Mouse (Mus musculus) right cerebral cortex, postnatal 14 days (tissue): ENCODE measurements at regions not wholly inside any gene's neighbourhood (a gene's known extent, or its start where the extent isn't known, plus 50 kb on each side); places are given as distances from the start of the nearest gene placed in this dataset.

Source experiments
- DNase-seq: peaks from one replicate; pipeline ENCODE4 v3.0.0; 2022

DNA sequence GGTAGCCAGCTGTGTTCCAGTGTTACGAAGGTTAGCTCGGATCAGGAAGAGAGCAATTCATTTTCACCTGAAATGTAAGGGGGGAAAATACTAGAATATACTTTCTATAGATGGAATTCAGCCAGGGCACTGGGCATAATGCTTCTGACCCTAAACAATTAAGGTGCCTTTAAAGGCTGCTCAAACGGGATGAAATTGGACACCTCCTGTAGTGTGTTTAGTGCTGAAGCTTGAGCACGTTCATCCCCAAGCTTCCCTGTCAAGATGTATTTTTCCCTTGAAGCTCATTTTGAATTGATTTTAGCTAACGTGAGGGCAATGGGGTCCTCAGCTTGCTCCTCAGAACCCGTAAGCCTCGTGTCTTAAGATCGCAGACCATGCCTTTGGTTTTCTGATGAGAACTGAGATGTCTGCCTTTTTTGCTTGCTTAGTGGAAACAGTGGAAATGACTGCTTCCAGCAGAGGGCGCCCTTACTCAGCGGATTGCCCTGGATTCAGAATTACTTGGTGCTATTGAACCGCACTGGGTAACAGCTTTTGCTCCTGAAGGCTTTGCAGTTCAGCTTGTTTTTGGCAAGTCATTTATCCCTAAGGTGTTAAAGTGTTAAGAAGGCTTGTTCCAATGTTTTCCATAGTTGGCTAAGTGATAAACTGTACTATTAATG lies 74.6 kb upstream of the Fermt1 start:
- DNase-seq, result peak; percentile 86

DNA sequence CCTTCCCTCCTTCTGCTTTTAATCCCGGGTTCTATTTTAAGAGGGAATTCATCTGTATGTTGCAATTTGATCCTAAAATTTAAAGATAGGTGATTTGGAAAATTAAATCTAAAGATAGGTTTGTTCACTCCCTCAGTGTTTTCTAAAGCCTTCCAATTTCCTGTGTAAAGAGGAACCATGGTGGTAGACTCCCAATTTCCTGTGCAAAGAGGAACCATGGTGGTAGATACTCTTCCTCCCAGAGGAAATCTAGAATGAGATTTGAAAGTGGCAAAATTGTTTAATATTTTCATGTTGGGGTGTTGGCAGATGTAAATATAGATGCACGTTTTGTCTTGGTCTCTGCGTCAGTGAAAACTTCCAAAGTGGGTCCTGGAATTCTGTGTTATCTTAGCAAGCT lies 75.5 kb upstream of the Fermt1 start:
- DNase-seq, result no peak

GRCm38 (mm10) chr2:133027038-133027437 lies 81.3 kb upstream of the Fermt1 start:
- DNase-seq, result no peak

DNA sequence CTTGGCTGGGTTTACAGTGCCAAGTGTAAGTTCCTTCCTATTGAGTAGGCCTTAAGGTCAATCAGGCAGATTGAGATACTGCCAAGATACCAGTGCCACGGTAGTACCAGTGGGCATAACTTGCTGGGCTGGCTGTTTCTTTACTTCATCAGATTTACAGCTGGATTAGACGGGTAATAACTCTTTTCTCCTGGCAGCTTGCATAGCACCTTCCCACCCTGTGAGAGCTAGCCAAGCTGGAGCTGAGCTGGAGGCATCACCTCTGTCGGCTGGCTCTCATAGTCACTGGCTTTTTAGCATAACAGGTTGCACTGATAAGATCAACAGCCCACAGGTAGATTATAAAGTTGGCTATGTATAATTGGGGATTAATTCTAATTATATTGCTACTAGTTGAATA lies 89.7 kb upstream of the Fermt1 start:
- DNase-seq, result no peak

- no peak for DNase-seq
Observed at GRCm38 (mm10) chr2:133040708-133041107, 95.0 kb upstream of the Fermt1 start.

- no peak for DNase-seq
Observed at GRCm38 (mm10) chr2:133077698-133078356, 132.1 kb upstream of the Fermt1 start.

- DNase-seq, result no peak
Observed at GRCm38 (mm10) chr2:133090976-133091375, 145.3 kb upstream of the Fermt1 start.

GRCm38 (mm10) chr2:133113642-133114041 lies 167.9 kb upstream of the Fermt1 start:
- DNase-seq, result peak; percentile 79

- no peak for DNase-seq
Observed at GRCm38 (mm10) chr2:133118651-133119050, 172.9 kb upstream of the Fermt1 start.

GRCm38 (mm10) chr2:133125212-133125801 lies 179.6 kb upstream of the Fermt1 start:
- DNase-seq, result no peak

DNA sequence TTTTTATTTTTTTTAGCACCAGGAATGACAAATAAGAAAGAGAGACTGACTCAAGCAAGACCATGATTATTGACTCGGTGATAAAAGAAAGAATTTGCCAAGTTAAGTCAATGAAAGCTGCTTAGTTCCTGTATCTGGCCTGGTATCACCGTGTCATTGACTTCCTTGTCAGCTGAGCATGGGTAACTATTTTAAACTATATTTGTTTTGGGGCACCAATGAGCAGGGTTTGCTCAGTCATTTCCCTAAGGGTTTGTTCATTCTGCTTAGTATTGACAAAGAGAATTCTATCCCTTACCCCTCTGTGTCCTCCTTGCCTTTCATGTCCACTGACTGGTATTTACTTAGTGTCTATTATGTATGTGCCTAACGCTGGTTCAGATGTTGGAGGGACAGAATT lies 189.2 kb upstream of the Fermt1 start:
- no peak for DNase-seq

DNA sequence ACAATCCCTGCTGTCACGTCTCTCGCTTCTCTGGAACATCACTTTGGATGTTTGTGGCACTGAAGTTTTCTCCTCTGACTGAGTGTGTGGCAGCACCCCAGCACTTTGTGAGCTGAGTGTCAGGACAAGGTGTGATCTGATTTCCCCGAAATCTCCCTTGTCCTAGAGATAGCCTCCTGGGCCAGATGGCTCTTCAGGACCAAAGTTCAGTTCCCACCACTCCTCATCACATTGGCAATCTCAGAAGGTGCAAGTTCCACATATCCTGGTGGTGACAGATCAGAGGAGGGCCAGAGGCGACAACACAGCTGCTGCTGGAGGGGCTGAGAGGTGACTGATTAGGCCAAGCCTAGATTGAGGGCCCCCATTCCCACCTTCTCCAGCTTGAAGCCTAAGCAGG lies 193.2 kb upstream of the Fermt1 start:
- no peak for DNase-seq

GRCm38 (mm10) chr2:133141341-133142035 lies 195.8 kb upstream of the Fermt1 start:
- DNase-seq, result no peak

DNA sequence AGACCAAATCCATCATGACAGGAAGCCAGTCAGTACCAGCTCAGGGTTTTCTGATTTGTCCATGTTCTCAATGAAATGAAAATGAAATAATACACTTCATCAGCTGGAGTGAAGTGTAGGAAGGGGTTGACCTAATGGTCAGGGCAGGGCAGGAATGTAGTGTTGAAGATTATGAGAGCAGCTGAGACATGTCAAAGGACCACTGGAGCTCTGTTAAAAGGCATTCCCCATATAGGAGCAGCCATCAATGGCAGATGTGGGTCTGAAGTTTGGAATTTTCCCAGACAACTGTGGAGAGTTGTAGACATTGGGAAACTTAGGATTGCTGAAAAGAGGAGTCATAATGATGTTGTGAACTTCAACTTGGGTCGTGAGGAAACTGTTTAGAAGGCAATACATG lies 206.8 kb upstream of the Fermt1 start:
- DNase-seq, result no peak

DNA sequence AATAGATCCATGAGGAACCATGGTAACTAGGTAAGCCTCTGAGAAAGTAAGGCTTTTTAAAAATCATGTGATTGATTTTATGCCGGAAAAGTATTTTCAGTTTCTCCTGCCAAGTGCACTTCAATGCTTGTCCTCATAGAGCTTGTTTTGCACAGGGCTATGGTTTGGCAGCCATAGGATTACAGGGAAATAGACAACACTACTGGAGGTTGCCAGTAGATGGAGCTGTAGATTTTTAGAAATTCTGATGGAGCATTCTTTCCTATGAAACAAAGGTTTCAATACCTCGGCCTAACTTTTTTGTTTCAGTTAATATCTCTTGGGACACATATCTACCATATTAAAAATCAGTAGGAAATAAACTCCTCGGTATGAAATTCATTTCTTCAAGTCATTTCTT lies 210.8 kb upstream of the Fermt1 start:
- no peak for DNase-seq

DNA sequence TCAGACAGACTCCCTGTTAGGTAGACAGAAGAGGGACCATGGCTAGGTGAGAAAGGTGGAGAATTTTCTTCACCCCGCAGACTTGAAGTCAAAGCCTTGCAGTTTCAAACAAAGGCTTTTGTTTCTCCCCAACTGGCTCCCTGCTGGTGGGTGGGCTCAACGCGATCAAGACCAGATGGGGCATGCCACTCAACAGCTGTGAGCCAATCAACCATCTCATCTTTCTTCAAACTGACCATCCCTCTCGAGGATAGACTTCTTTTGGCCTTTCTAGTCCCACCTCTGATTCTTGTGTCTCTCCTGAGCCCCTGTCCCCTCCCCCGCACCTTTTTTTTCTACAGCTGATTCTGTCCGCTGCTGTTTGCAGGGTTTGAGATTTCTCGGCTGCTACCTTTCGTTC lies 212.5 kb upstream of the Fermt1 start:
- DNase-seq, result no peak

GRCm38 (mm10) chr2:133159398-133159797 lies 213.7 kb upstream of the Fermt1 start:
- DNase-seq, result no peak

DNA sequence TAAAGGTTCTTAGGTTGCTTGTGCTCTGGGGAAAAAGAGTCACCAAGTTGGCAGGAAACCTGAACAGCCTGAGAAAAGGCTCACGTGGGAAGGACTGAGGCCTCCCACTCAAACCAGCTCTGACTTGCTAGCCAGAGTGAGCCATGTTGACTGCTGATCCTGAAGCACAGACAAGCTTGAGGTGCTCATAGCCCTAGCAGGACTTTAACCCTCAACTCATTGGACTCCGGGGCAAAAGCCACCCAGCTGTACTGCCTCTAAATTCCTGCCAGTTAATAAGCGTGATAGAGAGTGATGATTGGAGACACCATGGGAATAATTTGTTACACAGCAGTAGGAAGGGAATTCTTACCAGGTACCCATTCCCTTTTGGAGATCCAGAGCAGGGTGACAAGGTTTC lies 230.7 kb upstream of the Fermt1 start:
- DNase-seq, result no peak

DNA sequence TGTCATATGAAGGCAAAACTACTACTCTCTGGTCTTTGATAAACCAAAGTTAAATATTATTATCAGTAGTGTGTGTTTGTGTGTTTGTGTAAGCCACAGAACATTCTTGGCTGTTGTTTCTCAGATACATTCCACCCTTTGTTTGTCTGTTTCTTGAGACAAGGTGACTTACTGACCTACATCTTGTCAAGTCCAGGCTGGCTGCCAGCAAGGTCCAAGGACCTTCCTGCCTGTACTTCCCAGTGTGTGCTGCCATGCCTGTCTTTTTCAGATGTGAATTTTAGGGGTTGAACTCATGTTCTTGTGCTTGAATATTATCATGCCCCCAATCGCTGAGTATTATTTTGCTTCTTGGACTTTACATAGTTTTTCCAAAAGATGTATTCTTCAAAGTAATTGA lies 235.5 kb upstream of the Fermt1 start:
- DNase-seq, result no peak

DNA sequence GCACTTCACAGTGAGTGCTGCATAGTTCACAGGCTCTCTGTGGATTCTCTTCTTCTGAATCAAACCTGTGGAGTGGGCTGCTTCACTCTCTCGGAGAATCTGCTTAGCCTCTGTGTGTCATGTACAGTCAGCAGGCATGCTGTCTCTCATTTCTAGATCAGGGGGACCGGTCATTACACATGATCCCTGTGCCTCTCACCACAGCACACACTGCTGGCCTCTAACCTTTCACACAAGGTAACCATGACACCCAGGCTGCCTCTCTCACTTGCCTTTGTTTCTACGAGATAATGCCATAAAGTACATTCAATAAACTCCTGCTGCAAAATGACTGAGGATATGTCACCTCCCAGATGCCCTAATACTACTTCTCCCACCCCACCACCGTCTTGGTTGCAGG lies 237.2 kb upstream of the Fermt1 start:
- no peak for DNase-seq

GRCm38 (mm10) chr2:133204295-133204866 lies 258.7 kb upstream of the Fermt1 start:
- DNase-seq, result no peak

DNA sequence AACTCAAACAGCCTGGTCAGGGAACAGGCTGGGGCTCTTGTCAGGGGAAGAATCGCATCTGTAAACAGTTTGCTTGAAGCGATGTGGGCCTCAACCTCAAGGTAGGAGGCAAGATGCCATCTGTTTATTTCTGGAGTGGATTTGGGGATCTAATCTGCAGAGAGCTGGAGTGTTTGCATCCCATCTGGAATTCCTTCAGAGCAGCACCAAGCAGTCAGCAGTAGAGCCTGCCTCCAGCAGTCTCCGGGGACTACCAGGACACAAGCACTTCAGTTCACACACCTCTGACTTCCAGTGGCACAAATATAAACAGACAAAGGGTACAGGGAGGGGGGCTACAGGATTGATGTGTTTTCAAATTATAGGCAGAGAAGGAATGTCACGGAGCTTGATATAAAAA lies 262.8 kb upstream of the Fermt1 start:
- no peak for DNase-seq

- DNase-seq, result no peak
Observed at GRCm38 (mm10) chr2:133221762-133222556, 276.3 kb upstream of the Fermt1 start.
